Mouse (Mus musculus) embryonic facial prominence, embryonic 10.5 days (tissue): ENCODE measurements around the gene Bckdha. TPM values are rescaled to one million over a fixed set of nuclear protein-coding genes. Genes with fewer than 3 reads are reported as not detected.
A peak's percentile ranks its signal among the peaks of the same experiment; 100 is the strongest.

Experiments
- DNase-seq: peaks from one replicate; pipeline ENCODE4 v3.0.0-alpha.2; 2017; ENCODE audit warnings: low spot score
- H3K27ac ChIP-seq: fragments of 300-500 bp; sonication (generic); replicated peaks from 2 replicates; pipeline ENCODE4 v1.5.1; 2016; ENCODE audit warnings: mild to moderate bottlenecking
- H3K27me3 ChIP-seq: fragments of 300-500 bp; sonication (generic); replicated peaks from 2 replicates; pipeline ENCODE4 v1.6.1; 2016; ENCODE audit warnings: low read depth, mild to moderate bottlenecking; ENCODE audit not compliant: poor library complexity, severe bottlenecking
- H3K36me3 ChIP-seq: fragments of 300-500 bp; sonication (generic); replicated peaks from 2 replicates; pipeline ENCODE4 v1.6.1; 2016; ENCODE audit warnings: mild to moderate bottlenecking, moderate library complexity
- H3K4me1 ChIP-seq: fragments of 300-500 bp; sonication (generic); 2 replicates; pipeline ENCODE4 v1.6.1; 2016
- H3K4me3 ChIP-seq: fragments of 300-500 bp; sonication (generic); 2 replicates; pipeline ENCODE4 v1.5.1; 2016; ENCODE audit warnings: mild to moderate bottlenecking, moderate library complexity
- H3K9me3 ChIP-seq: fragments of 300-500 bp; sonication (generic); 2 replicates; pipeline ENCODE4 v1.6.1; 2016; ENCODE audit warnings: mild to moderate bottlenecking
- WGBS: fragments of 180-500 bp; shearing (Covaris S2); methylation state at CpG from one replicate; pipeline ENCODE4 v1.1.7; 2016; 5-methylcytosine and 5-hydroxymethylcytosine counted together
- polyA plus RNA-seq: library from polyadenylated mRNA; unstranded; fragments of >200 nt; fragmentation: Nextera tagmentation; extraction: Ambion mirVana; gene quantifications from 2 replicates; pipeline ENCODE4 v1.2.1, GENCODE M21; 2016

Gene Bckdha
- polyA plus RNA-seq, 1 experiment from 2014 or later: 59.2 TPM

DNA sequence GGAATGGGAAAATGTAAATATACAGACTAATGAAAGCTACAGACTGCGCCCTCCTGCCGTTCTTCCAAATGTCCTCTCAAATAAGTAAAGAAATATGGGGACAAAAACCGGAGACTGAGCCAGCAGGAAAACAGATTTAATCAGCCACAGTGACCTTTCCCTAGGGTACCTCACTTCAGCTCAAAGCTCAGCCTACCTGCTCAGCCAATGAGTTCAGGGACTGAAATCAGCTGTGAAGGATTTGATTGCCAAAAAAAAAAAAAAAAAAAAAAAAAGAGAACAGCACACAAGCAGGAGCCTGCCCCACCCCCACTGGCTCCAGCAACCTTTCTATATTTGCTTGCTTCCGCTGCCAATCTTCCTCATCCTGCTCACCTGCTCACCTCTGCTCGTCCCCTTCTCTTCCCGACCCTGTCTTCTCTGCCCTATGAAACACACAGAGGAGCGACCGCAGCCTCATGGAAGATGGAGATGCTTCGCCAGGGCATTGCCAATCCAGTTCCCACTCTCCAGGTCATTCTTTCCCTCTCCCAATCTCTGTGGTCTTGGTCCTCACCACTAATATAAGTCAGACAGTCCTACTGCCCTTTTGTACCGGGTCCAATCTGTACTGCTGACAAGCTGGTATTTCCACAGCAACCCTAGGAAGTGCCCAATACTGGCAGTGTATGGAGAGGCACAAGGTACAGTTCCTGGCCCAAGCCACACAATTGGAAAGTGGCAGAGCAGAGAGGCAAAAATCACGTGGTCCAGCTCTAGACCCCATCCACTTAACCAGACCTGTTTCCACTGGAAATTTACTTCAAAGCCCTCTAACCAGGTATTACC lies 3.0 kb downstream of the Bckdha start:
- Histone ChIP-seq H3K9me3 (no peaks in the 10 kb centered on the region), H3K4me1 (peaks cover 24% of the 10 kb centered on the region), H3K27ac (no peak overlapping the region), H3K27me3 (no peaks in the 10 kb centered on the region), H3K36me3 (no peaks in the 10 kb centered on the region; the same call in 1 of the 2 replicates), H3K4me3 (no peak overlapping the region)
- no peak for DNase-seq
- 79% methylated on average over 11 of the region's 11 CpGs for WGBS

DNA sequence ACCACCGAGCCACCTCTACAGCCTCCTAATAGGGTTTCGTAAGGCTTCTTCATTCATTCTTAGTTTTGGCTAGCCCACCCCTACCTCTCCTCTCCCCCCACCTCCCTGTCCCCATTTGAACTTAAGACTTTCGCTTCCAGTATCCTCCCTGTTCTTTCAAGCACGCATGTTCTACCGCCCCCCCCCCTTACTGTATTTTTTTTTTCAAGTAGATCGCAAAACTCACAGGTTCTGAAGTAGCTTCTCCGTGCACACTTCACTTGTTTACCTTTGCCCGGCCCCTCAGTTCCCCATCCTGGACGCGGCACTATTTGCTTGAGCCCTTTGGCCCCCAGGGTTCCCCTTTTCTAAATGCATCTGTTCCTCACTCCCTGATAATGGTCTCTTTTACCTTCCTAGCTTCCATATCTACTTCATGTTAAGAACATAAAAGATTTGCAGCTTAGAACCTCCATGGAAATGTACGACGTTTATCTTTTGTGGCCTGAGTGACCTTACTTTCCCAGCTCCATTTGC lies 6.5 kb downstream of the Bckdha start:
- no peaks in the 10 kb centered on the region for H3K27me3 ChIP-seq
- 91% methylated on average over 12 of the region's 12 CpGs for WGBS
- no peak overlapping the region for H3K27ac ChIP-seq
- peaks cover 19% of the 10 kb centered on the region for H3K4me1 ChIP-seq
- H3K9me3 ChIP-seq: no peaks in the 10 kb centered on the region
- DNase-seq: no peak
- H3K36me3 ChIP-seq: no peaks in the 10 kb centered on the region; the same call in 1 of the 2 replicates
- H3K4me3 ChIP-seq: no peak overlapping the region

DNA sequence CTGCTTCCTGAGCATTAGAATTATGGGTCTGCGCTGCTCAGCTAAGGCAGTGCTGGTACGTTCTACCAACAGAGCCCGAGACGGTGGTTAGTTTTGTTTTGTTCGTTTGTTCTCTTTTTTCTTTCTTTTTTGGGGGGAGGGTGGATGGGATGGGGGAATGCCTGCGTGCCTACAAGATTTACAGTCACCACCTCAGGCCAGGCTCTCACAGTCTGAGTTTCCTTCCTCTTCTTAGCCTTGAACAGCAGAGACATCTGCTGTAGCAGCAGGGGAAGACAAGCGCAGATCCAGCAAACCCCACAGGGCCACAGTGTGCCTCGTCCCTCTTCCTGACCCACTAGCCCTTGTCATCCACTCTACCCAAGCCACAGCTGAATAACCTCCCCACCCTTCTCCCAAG lies 7.5 kb downstream of the Bckdha start:
- no peak overlapping the region for H3K4me3 ChIP-seq
- H3K27me3 ChIP-seq: no peaks in the 10 kb centered on the region
- no peaks in the 10 kb centered on the region; the same call in 1 of the 2 replicates for H3K36me3 ChIP-seq
- no peaks in the 10 kb centered on the region for H3K9me3 ChIP-seq
- H3K4me1 ChIP-seq: peaks cover 11% of the 10 kb centered on the region
- DNase-seq: no peak
- no peak overlapping the region for H3K27ac ChIP-seq
- WGBS: 91% methylated on average over 8 of the region's 8 CpGs

DNA sequence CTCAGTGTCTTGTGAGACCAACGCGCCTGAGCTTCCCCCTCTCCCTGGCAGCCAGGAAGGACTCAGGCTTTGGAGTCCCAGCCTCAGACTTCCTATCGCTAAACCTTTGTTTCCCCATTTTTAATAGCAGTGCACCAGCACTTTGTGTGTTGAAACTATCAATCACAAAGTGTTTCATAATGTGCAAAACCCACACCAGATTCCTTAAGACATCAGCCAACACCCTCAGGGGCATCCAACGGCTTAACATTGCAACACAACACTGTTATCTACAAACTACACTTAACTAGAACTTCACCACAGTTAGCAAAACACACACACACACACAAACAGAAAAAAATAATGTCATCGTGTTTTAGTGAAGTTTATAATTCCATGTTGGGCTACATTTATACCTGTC lies 8.9 kb downstream of the Bckdha start:
- DNase-seq: no peak

GRCm38 (mm10) chr7:25647574-25648123 lies 11.1 kb downstream of the Bckdha start:
- Histone ChIP-seq H3K4me1 (peaks cover 11% of the 10 kb centered on the region), H3K4me3 (no peak overlapping the region), H3K27me3 (no peaks in the 10 kb centered on the region), H3K27ac (no peak overlapping the region), H3K36me3 (peaks cover 5% of the 10 kb centered on the region; the same call in 1 of the 2 replicates), H3K9me3 (no peaks in the 10 kb centered on the region)
- no peak for DNase-seq
- WGBS: 56% methylated on average over 5 of the region's 5 CpGs

More for the DNA sequence above, 8.9 kb downstream of the Bckdha start:
- Histone ChIP-seq H3K36me3 (peaks cover 5% of the 10 kb centered on the region; the same call in 1 of the 2 replicates), H3K4me1 (peaks cover 11% of the 10 kb centered on the region), H3K4me3 (no peak overlapping the region), H3K27me3 (no peaks in the 10 kb centered on the region), H3K9me3 (no peaks in the 10 kb centered on the region), H3K27ac (no peak overlapping the region)
- WGBS: 71% methylated on average over 5 of the region's 5 CpGs

- H3K27ac ChIP-seq: no peak overlapping the region
- DNase-seq: no peak
Observed at GRCm38 (mm10) chr7:25645074-25645473, 13.7 kb downstream of the Bckdha start.

GRCm38 (mm10) chr7:25644631-25645030 lies 14.2 kb downstream of the Bckdha start:
- Histone ChIP-seq H3K4me1 (peaks cover 10% of the 10 kb centered on the region), H3K9me3 (no peaks in the 10 kb centered on the region), H3K27me3 (no peaks in the 10 kb centered on the region), H3K36me3 (peaks cover 18% of the 10 kb centered on the region), H3K27ac (no peak overlapping the region), H3K4me3 (no peak overlapping the region)
- WGBS: 79% methylated on average over 4 of the region's 4 CpGs
- no peak for DNase-seq

More at GRCm38 (mm10) chr7:25645074-25645473, 13.7 kb downstream of the Bckdha start:
- no peaks in the 10 kb centered on the region for H3K9me3 ChIP-seq
- peaks cover 11% of the 10 kb centered on the region for H3K4me1 ChIP-seq
- 56% methylated on average over 14 of the region's 14 CpGs for WGBS
- H3K27me3 ChIP-seq: no peaks in the 10 kb centered on the region
- H3K4me3 ChIP-seq: no peak overlapping the region
- H3K36me3 ChIP-seq: peaks cover 18% of the 10 kb centered on the region

- Histone ChIP-seq H3K4me1 (peaks cover 5% of the 10 kb centered on the region; the same call in 1 of the 2 replicates), H3K4me3 (no peak overlapping the region), H3K27ac (no peak overlapping the region), H3K27me3 (no peaks in the 10 kb centered on the region), H3K9me3 (no peaks in the 10 kb centered on the region), H3K36me3 (peaks cover 18% of the 10 kb centered on the region)
- no peak for DNase-seq
- 83% methylated on average over 10 of the region's 10 CpGs for WGBS
Observed at GRCm38 (mm10) chr7:25644136-25644535, 14.6 kb downstream of the Bckdha start.

DNA sequence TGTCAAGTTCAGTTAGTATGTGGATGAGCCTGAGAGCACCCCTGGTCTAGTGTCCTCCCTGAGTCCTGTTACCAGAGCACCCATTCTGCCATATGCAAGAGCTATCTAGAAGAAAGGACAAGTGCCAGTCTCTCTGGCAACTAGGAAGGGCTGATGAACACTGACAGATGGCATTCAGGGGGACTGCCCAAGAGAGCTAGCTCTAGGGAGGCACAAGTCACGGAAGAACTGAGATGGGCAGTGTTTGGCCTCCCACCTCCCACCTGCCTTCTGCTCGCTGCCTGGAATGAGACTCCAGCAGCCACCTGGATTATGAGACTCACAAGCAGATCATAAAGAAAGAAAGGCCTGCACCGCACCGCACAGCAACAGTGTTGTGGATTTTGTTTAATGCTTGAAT lies 19.0 kb downstream of the Bckdha start:
- Histone ChIP-seq H3K4me1 (no peaks in the 10 kb centered on the region), H3K27me3 (no peaks in the 10 kb centered on the region), H3K36me3 (peaks cover 48% of the 10 kb centered on the region), H3K4me3 (no peak overlapping the region), H3K9me3 (no peaks in the 10 kb centered on the region), H3K27ac (no peak overlapping the region)
- 90% methylated on average over 4 of the region's 4 CpGs for WGBS
- no peak for DNase-seq

GRCm38 (mm10) chr7:25637099-25637498 lies 21.7 kb downstream of the Bckdha start:
- Histone ChIP-seq H3K36me3 (peaks cover 61% of the 10 kb centered on the region), H3K4me3 (no peak overlapping the region), H3K27ac (no peak overlapping the region), H3K4me1 (no peaks in the 10 kb centered on the region), H3K27me3 (no peaks in the 10 kb centered on the region), H3K9me3 (no peaks in the 10 kb centered on the region)
- 88% methylated on average over 5 of the region's 5 CpGs for WGBS
- no peak for DNase-seq

DNA sequence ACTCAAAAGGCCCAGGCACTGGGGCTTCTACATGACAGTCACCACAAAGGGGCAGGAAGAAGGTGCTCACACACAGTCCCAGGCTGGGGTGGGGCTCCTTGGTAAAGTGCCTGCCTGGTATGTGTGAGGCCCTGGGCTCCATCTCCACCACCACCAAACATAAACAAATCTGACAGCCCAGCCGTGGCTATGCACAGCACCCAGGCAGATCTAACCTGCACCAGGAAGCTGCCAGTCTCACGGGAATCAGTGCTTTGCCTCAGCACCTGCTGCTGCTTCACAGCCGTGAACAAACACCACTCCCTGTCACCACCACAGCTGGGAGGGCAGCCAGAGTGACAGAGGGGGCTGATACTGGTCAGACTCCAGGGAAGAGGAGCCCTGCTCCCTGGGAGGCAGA lies 22.4 kb downstream of the Bckdha start:
- Histone ChIP-seq H3K9me3 (no peaks in the 10 kb centered on the region), H3K4me3 (no peak overlapping the region), H3K4me1 (no peaks in the 10 kb centered on the region), H3K27me3 (no peaks in the 10 kb centered on the region), H3K36me3 (peaks cover 65% of the 10 kb centered on the region), H3K27ac (no peak overlapping the region)
- WGBS: 73% methylated on average over 3 of the region's 3 CpGs
- DNase-seq: no peak

DNA sequence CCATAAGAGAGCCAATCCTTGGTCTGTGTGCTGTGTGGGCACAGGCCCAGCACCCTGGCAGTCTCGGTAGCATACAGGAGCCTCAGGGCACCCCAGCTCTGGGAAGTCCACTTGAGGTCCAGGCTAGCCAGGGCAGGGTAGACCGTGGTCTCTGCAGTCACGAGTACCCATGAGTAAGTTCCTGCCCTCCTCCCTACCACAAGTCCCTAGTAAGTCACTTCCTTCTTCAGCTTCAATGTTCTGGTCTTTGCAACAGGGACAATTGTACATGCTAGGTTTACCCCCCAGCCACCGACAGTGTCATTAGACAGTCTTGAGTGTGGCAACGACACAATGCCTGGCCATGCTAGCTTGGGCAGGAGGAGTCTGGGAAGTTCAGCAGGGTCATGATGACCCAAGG lies 26.1 kb downstream of the Bckdha start:
- Histone ChIP-seq H3K27me3 (peaks cover 17% of the 10 kb centered on the region), H3K4me1 (peaks cover 5% of the 10 kb centered on the region), H3K36me3 (peaks cover 69% of the 10 kb centered on the region), H3K27ac (no peak overlapping the region), H3K4me3 (no peak overlapping the region), H3K9me3 (no peaks in the 10 kb centered on the region)
- DNase-seq: no peak
- 94% methylated on average over 5 of the region's 5 CpGs for WGBS

GRCm38 (mm10) chr7:25628323-25628620 lies 30.5 kb downstream of the Bckdha start:
- no peaks in the 10 kb centered on the region for H3K9me3 ChIP-seq
- peak overlapping the region; percentile 48; the same call in 1 of the 2 replicates for H3K4me3 ChIP-seq
- 61% methylated on average over 8 of the region's 8 CpGs for WGBS
- H3K4me1 ChIP-seq: peaks cover 20% of the 10 kb centered on the region
- peaks cover 65% of the 10 kb centered on the region for H3K36me3 ChIP-seq
- H3K27ac ChIP-seq: no peak overlapping the region
- peaks cover 33% of the 10 kb centered on the region for H3K27me3 ChIP-seq
- DNase-seq: no peak
